Mouse (Mus musculus) urinary bladder, postnatal 0 days (tissue): Measurements from ENCODE around the gene Gm20924. TPM values are rescaled to one million over a fixed set of nuclear protein-coding genes. Genes with fewer than 3 reads are reported as not detected.

ENCODE experiments used
- polyA plus RNA-seq: library from polyadenylated mRNA; unstranded; fragments of >200 nt; fragmentation: Nextera tagmentation; extraction: Ambion mirVana; gene quantifications from 2 replicates; pipeline ENCODE4 v1.2.1, GENCODE M21; 2015

Gm20924 gene
- not detected in 2 replicates for polyA plus RNA-seq

GRCm38 (mm10) chrY:65207427-65207826, at the start of gene Gm20924:
Gm20924 (minus strand) TSS chrY:65207527.

Other genes with a start within 250 kb of the Gm20924 start
- gene Gm20736, start 170.2 kb upstream of the Gm20924 start, polyA plus RNA-seq, result not detected in 2 replicates